Mouse (Mus musculus) liver, embryonic 14.5 days (tissue): ENCODE data around the gene Numb. TPM values are rescaled to one million over a fixed set of nuclear protein-coding genes. Genes with fewer than 3 reads are reported as not detected.

Experiments used
- ATAC-seq: fragments of 200-750 bp; cut with Nextera tagmentation; 2 replicates; pipeline ENCODE4 v1.8.0; 2017; ENCODE audit warnings: moderate number of reproducible peaks, mild to moderate bottlenecking, moderate library complexity; ENCODE audit not compliant: insufficient read depth
- DNase-seq, 3 experiments: peaks; one replicate each; pipeline ENCODE4 v3.0.0-alpha.2; 2012 to 2013; ENCODE audit warnings: low read depth in 3 of 3, low spot score in 3 of 3
- H3K27ac ChIP-seq: fragments of 300-500 bp; sonication (generic); 2 replicates; pipeline ENCODE4 v1.5.1; 2014; ENCODE audit warnings: moderate library complexity, mild to moderate bottlenecking, control low read depth, inconsistent platforms
- H3K27me3 ChIP-seq: fragments of 300-500 bp; sonication (generic); 2 replicates; pipeline ENCODE4 v1.6.1; 2014; ENCODE audit warnings: mild to moderate bottlenecking, low read length, moderate library complexity; ENCODE audit not compliant: control insufficient read depth, insufficient read depth
- H3K36me3 ChIP-seq: fragments of 300-500 bp; sonication (generic); replicated peaks from 2 replicates; pipeline ENCODE4 v1.6.1; 2014; ENCODE audit warnings: low read depth; ENCODE audit not compliant: control insufficient read depth, insufficient read depth
- H3K4me1 ChIP-seq, 2 experiments: fragments of 200-500 bp in 1 of 2; fragments of 300-500 bp in 1 of 2; sonication (generic) in 1 of 2; replicated peaks; 2 replicates each; pipeline ENCODE4 v1.6.1; 2012 to 2014; ENCODE audit warnings: antibody characterized with exemption in 1 of 2, inconsistent platforms in 1 of 2, low read length in 1 of 2; ENCODE audit not compliant: control insufficient read depth in 2 of 2, insufficient read depth in 2 of 2
- H3K4me2 ChIP-seq: fragments of 300-500 bp; sonication (generic); 2 replicates; pipeline ENCODE4 v1.6.1; 2014; ENCODE audit warnings: low read depth, mild to moderate bottlenecking, control low read depth, moderate library complexity
- H3K4me3 ChIP-seq, 2 experiments: fragments of 200-500 bp in 1 of 2; fragments of 300-500 bp in 1 of 2; sonication (generic) in 1 of 2; 2 replicates each; pipeline ENCODE4 v1.5.1; 2012 to 2014; ENCODE audit warnings: low read depth in 2 of 2, low read length in 2 of 2, mild to moderate bottlenecking in 2 of 2, control low read depth in 1 of 2, inconsistent platforms in 1 of 2, moderate library complexity in 1 of 2; ENCODE audit not compliant: insufficient read depth in 1 of 2
- H3K9ac ChIP-seq: fragments of 300-500 bp; sonication (generic); replicated peaks from 2 replicates; pipeline ENCODE4 v1.6.1; 2014; ENCODE audit warnings: mild to moderate bottlenecking, control low read depth, moderate library complexity
- H3K9me3 ChIP-seq: fragments of 300-500 bp; sonication (generic); 2 replicates; pipeline ENCODE4 v1.6.1; 2016; ENCODE audit warnings: low read length, mixed read lengths; ENCODE audit not compliant: control insufficient read depth
- CTCF ChIP-seq: IDR thresholded peaks from 2 replicates; pipeline ENCODE4 v1.5.1; 2016; ENCODE audit warnings: antibody characterized with exemption, low read depth, control low read depth
- EP300 ChIP-seq: IDR thresholded peaks from 2 replicates; pipeline ENCODE4 v1.6.1; 2016; ENCODE audit warnings: antibody characterized with exemption, low read depth
- WGBS: fragments of 180-500 bp; shearing (Covaris S2); extraction: QIAGEN DNeasy Blood & Tissue Kit; methylation state at CpG from one replicate; pipeline ENCODE4 v1.1.7; 2014; ENCODE audit not compliant: insufficient replicate concordance; 5-methylcytosine and 5-hydroxymethylcytosine counted together
- polyA plus RNA-seq, 2 experiments: library from polyadenylated mRNA; depleted of rRNA in 1 of 2; stranded (reverse) in 1 of 2; unstranded in 1 of 2; fragments of >200 nt; fragmentation: Nextera tagmentation in 1 of 2; extraction: Ambion mirVana in 1 of 2; gene quantifications; 2 replicates each; pipeline versions ENCODE4 v1.2.1 to v1.2.3; 2012 to 2014

Gene Numb
- polyA plus RNA-seq, 2 experiments, result 9.7 to 13.1 TPM

- no peak overlapping the region for H3K4me2 ChIP-seq
- H3K27ac ChIP-seq, result no peak overlapping the region
- no peaks in the 10 kb centered on the region for H3K27me3 ChIP-seq
- no peak overlapping the region for H3K9ac ChIP-seq
- no peaks in the 10 kb centered on the region for H3K9me3 ChIP-seq
- H3K36me3 ChIP-seq, result no peaks in the 10 kb centered on the region
- no peak for ATAC-seq
- no peak for DNase-seq
- 31% methylated on average over 1 of the region's 1 CpGs for WGBS
- TF ChIP-seq EP300 (no peak), CTCF (no peak)
- H3K4me3 ChIP-seq, result no peak overlapping the region
- H3K4me1 ChIP-seq, result peaks cover 8 to 12% of the 10 kb centered on the region in 2 experiments; a peak in 2 of 4 replicates
These were observed 6.9 kb downstream of the Numb start for GRCm38 (mm10) chr12:83914797-83915196.

GRCm38 (mm10) chr12:83914202-83914740 is 7.5 kb downstream of the Numb start:
- DNase-seq (no peak), ATAC-seq (no peak)
- Histone ChIP-seq H3K27me3 (no peaks in the 10 kb centered on the region), H3K9ac (no peak overlapping the region), H3K36me3 (no peaks in the 10 kb centered on the region), H3K4me1 (peaks cover 8 to 12% of the 10 kb centered on the region in 2 experiments; a peak in 2 of 4 replicates), H3K9me3 (no peaks in the 10 kb centered on the region), H3K4me3 (no peak overlapping the region), H3K4me2 (no peak overlapping the region), H3K27ac (no peak overlapping the region)
- TF ChIP-seq EP300 (no peak), CTCF (no peak)
- 73% methylated on average over 4 of the region's 4 CpGs for WGBS

GRCm38 (mm10) chr12:83910451-83910850 is 11.3 kb downstream of the Numb start:
- ATAC-seq (0 out of 2 replicates have a peak, but pooled peaks have one; percentile 8), DNase-seq (no peak)
- WGBS, result 70% methylated on average over 2 of the region's 2 CpGs
- no peak for TF ChIP-seq CTCF
- TF ChIP-seq EP300, result no peak
- no peak overlapping the region; the same call in 1 of the 2 replicates for H3K4me2 ChIP-seq
- no peaks in the 10 kb centered on the region for H3K9me3 ChIP-seq
- no peaks in the 10 kb centered on the region for H3K27me3 ChIP-seq
- peaks cover 8 to 12% of the 10 kb centered on the region in 2 experiments; a peak in 2 of 4 replicates for H3K4me1 ChIP-seq
- no peak overlapping the region for H3K4me3 ChIP-seq
- 0 out of 2 replicates have a peak overlapping the region, but pooled peaks have one; percentile 10 for H3K27ac ChIP-seq
- H3K9ac ChIP-seq, result no peak overlapping the region
- H3K36me3 ChIP-seq, result no peaks in the 10 kb centered on the region

GRCm38 (mm10) chr12:83892926-83893325 is 28.8 kb downstream of the Numb start:
- DNase-seq, result no peak
- Histone ChIP-seq H3K9ac (no peak overlapping the region), H3K9me3 (no peaks in the 10 kb centered on the region), H3K27me3 (no peaks in the 10 kb centered on the region), H3K4me1 (0 out of 4 replicates have a peak, but pooled peaks cover 0 to 3% of the 10 kb centered on the region in 2 experiments), H3K36me3 (no peaks in the 10 kb centered on the region), H3K27ac (no peak overlapping the region), H3K4me3 (no peak overlapping the region), H3K4me2 (no peak overlapping the region)
- 74% methylated on average over 1 of the region's 1 CpGs for WGBS
- TF ChIP-seq EP300, result no peak
- TF ChIP-seq CTCF, result no peak
- no peak for ATAC-seq

- 81% methylated on average over 2 of the region's 2 CpGs for WGBS
- Histone ChIP-seq H3K4me2 (no peak overlapping the region), H3K9me3 (no peaks in the 10 kb centered on the region), H3K27me3 (no peaks in the 10 kb centered on the region), H3K4me3 (no peak overlapping the region), H3K4me1 (0 out of 4 replicates have a peak, but pooled peaks cover 0 to 3% of the 10 kb centered on the region in 2 experiments), H3K27ac (no peak overlapping the region), H3K9ac (no peak overlapping the region), H3K36me3 (no peaks in the 10 kb centered on the region)
- TF ChIP-seq CTCF, result no peak
- TF ChIP-seq EP300, result no peak
- no peak for DNase-seq
- no peak for ATAC-seq
These were observed 30.5 kb downstream of the Numb start for GRCm38 (mm10) chr12:83891278-83891677.
